Mouse (Mus musculus) ES-Bruce4 (cell line): ENCODE measurements around the gene Prkar1a. TPM values are rescaled to one million over a fixed set of nuclear protein-coding genes. Genes with fewer than 3 reads are reported as not detected.

Experiments
- H3K27ac ChIP-seq: 2 replicates; pipeline ENCODE4 v1.5.1; 2012; ENCODE audit warnings: low read length, inconsistent platforms; ENCODE audit not compliant: insufficient read depth
- H3K27me3 ChIP-seq: 2 replicates; pipeline ENCODE4 v1.6.1; 2012; ENCODE audit warnings: mild to moderate bottlenecking, low read length, inconsistent platforms; ENCODE audit not compliant: control insufficient read depth, poor library complexity, insufficient read depth, severe bottlenecking
- H3K36me3 ChIP-seq: 2 replicates; pipeline ENCODE4 v1.6.1; 2012; ENCODE audit warnings: inconsistent platforms, mild to moderate bottlenecking, low read length, moderate library complexity; ENCODE audit not compliant: control insufficient read depth, poor library complexity, insufficient read depth, severe bottlenecking
- H3K4me1 ChIP-seq: one replicate; pipeline ENCODE4 v1.8.1; 2011; ENCODE audit warnings: low read length; ENCODE audit not compliant: control insufficient read depth, insufficient read depth
- H3K4me3 ChIP-seq: 2 replicates; pipeline ENCODE4 v1.5.1; 2011; ENCODE audit warnings: low read depth, mild to moderate bottlenecking, low read length
- H3K9ac ChIP-seq: 2 replicates; pipeline ENCODE4 v1.6.1; 2012; ENCODE audit warnings: low read depth, mild to moderate bottlenecking, inconsistent platforms; ENCODE audit not compliant: poor library complexity, severe bottlenecking
- H3K9me3 ChIP-seq: replicated peaks from 2 replicates; pipeline ENCODE4 v1.6.1; 2012; ENCODE audit warnings: mild to moderate bottlenecking, low read length, inconsistent platforms; ENCODE audit not compliant: control insufficient read depth, poor library complexity, insufficient read depth, severe bottlenecking
- CTCF ChIP-seq: IDR thresholded peaks from one replicate; pipeline ENCODE4 v1.8.1; 2011; ENCODE audit warnings: low read depth, low read length
- EP300 ChIP-seq: IDR thresholded peaks from 2 replicates; pipeline ENCODE4 v1.6.1; 2011; ENCODE audit warnings: low read depth, low read length; ENCODE audit not compliant: insufficient read depth
- POLR2A ChIP-seq: IDR thresholded peaks from one replicate; pipeline ENCODE4 v1.8.1; 2011; ENCODE audit warnings: low read length; ENCODE audit not compliant: insufficient read depth
- polyA plus RNA-seq: library from polyadenylated mRNA; stranded (reverse); fragments of >200 nt; gene quantifications from 2 replicates; pipeline ENCODE4 v1.2.4, GENCODE M21; 2011; ENCODE audit warnings: low read depth; ENCODE audit not compliant: missing spikeins, insufficient read depth, insufficient read length

The Prkar1a gene
- polyA plus RNA-seq, 1 experiment, result 98.3 TPM

- Histone ChIP-seq H3K27ac (no peak overlapping the region), H3K9me3 (no peaks in the 10 kb centered on the region), H3K4me1 (no peaks in the 10 kb centered on the region), H3K36me3 (no peaks in the 10 kb centered on the region), H3K27me3 (no peaks in the 10 kb centered on the region), H3K4me3 (no peak overlapping the region), H3K9ac (no peak overlapping the region)
- TF ChIP-seq POLR2A, result no peak
- no peak for TF ChIP-seq CTCF
- no peak for TF ChIP-seq EP300
Observed at GRCm38 (mm10) chr11:109620356-109620755, 28.8 kb upstream of the Prkar1a start.

- TF ChIP-seq EP300 (no peak), CTCF (peak; percentile 34)
- Histone ChIP-seq H3K9ac (no peak overlapping the region), H3K27ac (no peak overlapping the region), H3K4me1 (no peaks in the 10 kb centered on the region), H3K9me3 (no peaks in the 10 kb centered on the region), H3K27me3 (no peaks in the 10 kb centered on the region), H3K4me3 (no peak overlapping the region), H3K36me3 (no peaks in the 10 kb centered on the region)
Observed at GRCm38 (mm10) chr11:109621183-109621582, 28.0 kb upstream of the Prkar1a start.

- Histone ChIP-seq H3K27me3 (no peaks in the 10 kb centered on the region), H3K4me1 (no peaks in the 10 kb centered on the region), H3K4me3 (no peak overlapping the region), H3K9ac (no peak overlapping the region), H3K27ac (no peak overlapping the region), H3K9me3 (no peaks in the 10 kb centered on the region), H3K36me3 (no peaks in the 10 kb centered on the region)
- TF ChIP-seq CTCF (no peak), EP300 (no peak), POLR2A (no peak)
Observed at GRCm38 (mm10) chr11:109622518-109623037, 26.6 kb upstream of the Prkar1a start.

- H3K27me3 ChIP-seq, result no peaks in the 10 kb centered on the region
- H3K36me3 ChIP-seq, result no peaks in the 10 kb centered on the region
- no peak overlapping the region for H3K4me3 ChIP-seq
- H3K27ac ChIP-seq, result no peak overlapping the region
- H3K9me3 ChIP-seq, result no peaks in the 10 kb centered on the region
- no peaks in the 10 kb centered on the region for H3K4me1 ChIP-seq
- H3K9ac ChIP-seq, result no peak overlapping the region
- no peak for TF ChIP-seq CTCF
Observed at GRCm38 (mm10) chr11:109623238-109623637, 26.0 kb upstream of the Prkar1a start.

GRCm38 (mm10) chr11:109627648-109628047 lies 21.6 kb upstream of the Prkar1a start:
- no peak for TF ChIP-seq CTCF
- Histone ChIP-seq H3K27me3 (no peaks in the 10 kb centered on the region), H3K27ac (no peak overlapping the region)

GRCm38 (mm10) chr11:109628099-109628498 lies 21.1 kb upstream of the Prkar1a start:
- no peaks in the 10 kb centered on the region for H3K4me1 ChIP-seq
- no peak overlapping the region for H3K4me3 ChIP-seq
- H3K27me3 ChIP-seq, result no peaks in the 10 kb centered on the region
- no peak for TF ChIP-seq EP300
- TF ChIP-seq CTCF, result no peak
- TF ChIP-seq POLR2A, result no peak
- H3K36me3 ChIP-seq, result no peaks in the 10 kb centered on the region
- no peak overlapping the region for H3K27ac ChIP-seq
- no peak overlapping the region for H3K9ac ChIP-seq
- H3K9me3 ChIP-seq, result no peaks in the 10 kb centered on the region

More at GRCm38 (mm10) chr11:109627648-109628047, 21.6 kb upstream of the Prkar1a start:
- no peaks in the 10 kb centered on the region for H3K36me3 ChIP-seq
- H3K9ac ChIP-seq, result no peak overlapping the region
- no peaks in the 10 kb centered on the region for H3K4me1 ChIP-seq
- H3K4me3 ChIP-seq, result no peak overlapping the region
- H3K9me3 ChIP-seq, result no peaks in the 10 kb centered on the region

- H3K27ac ChIP-seq, result no peak overlapping the region
- H3K36me3 ChIP-seq, result no peaks in the 10 kb centered on the region
- H3K9me3 ChIP-seq, result no peaks in the 10 kb centered on the region
- no peaks in the 10 kb centered on the region for H3K27me3 ChIP-seq
- H3K4me3 ChIP-seq, result no peak overlapping the region
- no peak for TF ChIP-seq POLR2A
- no peak for TF ChIP-seq EP300
- TF ChIP-seq CTCF, result no peak
- H3K4me1 ChIP-seq, result no peaks in the 10 kb centered on the region
- no peak overlapping the region for H3K9ac ChIP-seq
Observed at GRCm38 (mm10) chr11:109629021-109629521, 20.1 kb upstream of the Prkar1a start.
